Mouse (Mus musculus) ovary, adult 18-20 months (tissue): ENCODE measurements around the gene N4bp1.

Experiments
- DNase-seq: peaks from one replicate; pipeline ENCODE4 v3.0.0; 2022; ENCODE audit warnings: low spot score, mixed read lengths

N4bp1 gene

DNA sequence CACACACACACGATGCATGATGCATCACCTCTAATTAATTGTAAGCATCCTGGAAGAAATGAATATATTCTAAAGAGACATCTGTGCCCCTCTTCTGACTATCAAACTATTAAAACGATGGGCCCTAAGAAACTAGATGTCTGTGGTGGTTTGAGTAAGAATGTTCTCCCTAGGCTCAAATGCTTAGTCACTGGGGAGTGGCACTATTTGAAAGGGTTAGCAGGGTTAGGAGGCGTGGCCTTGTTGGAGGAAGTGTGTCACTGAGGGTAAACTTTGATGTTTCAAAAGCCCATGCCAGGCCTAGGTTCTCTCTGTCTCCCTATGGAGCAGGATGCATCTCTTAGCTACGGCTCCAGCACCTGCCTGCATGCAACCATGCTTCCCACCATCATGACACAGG, 10.3 kb upstream of the N4bp1 start:
- no peak for DNase-seq

- no peak for DNase-seq
Measured at GRCm38 (mm10) chr8:86894194-86894761, 9.2 kb upstream of the N4bp1 start.

DNA sequence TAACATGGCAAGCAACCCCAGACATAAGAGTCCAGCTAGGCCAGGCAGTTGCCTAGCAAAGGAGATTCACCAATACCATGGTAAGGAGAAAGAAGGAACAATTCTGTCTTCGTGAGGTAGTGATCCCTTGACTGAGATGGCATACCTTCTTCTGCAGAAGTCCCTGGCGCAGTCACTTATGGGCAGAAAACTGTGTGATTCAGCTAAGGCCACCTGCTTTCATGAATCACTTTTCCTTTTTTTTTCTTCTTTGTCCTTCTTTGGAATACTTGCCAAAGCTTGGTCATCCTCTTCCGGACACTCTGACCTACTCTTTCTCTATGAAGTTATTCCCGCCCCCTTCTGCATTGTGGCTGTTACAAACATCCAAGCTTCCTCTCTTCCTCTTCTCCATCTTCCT, 8.5 kb upstream of the N4bp1 start:
- no peak for DNase-seq

DNA sequence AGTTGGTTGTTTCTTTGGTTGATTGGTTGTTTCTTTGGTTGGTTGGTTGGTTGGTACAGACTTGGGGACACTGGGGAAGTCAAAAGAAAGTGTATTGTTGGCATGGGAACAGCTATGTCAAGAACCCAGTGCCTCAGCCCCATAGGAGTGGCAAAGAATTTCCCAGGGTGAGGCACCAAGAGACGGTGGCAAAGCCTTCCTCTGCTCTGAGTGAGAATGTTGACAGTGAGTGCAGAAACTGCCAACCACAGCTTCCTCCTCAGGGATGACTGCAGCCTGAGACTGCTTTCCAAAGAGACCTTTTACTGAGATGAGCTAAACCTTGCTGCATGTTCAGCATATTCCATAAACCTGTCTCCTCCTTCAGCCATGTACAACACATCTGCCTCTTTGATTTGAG, 6.5 kb upstream of the N4bp1 start:
- DNase-seq, result no peak

DNA sequence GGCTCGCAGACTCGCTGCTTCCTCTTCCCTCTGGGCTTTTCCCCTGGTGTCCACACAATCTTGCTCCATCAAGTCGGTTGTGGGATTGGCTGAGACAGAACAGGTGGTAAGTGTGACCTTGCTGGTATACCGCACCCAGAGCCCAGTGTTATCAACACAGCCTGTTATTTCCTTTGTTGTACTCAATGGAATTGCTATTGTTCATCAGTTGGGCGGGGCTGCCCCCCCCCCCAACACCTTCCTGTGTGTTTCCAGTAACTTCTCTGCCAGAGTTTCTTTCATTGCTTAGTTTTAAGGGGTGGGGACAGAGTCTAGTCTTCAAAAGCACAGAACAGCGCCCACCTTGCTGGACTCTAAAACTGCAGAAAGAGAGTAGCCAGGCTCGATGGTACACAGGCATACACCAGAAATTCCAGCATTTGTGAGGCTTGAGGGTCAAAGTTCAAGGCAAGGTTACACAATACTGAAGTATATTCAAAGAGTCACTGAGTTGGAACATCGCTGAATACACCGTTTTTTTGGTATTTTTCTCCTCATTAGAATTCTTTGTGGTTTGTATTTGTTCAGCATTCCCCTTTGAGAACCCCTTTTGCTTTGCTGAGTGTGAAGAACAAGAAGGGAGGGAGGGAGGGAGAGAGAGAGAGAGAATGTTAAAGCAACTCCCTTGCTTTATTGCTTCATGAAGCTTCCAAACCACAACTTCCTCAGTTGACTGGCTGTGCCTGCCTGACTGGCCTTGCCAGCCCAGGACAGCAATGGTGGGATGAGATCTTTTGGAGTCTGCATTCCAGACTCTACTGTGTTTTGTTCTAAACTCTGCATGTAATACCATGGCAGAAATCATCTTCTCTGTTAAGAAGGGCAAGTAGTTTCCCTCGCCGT, 3.2 kb upstream of the N4bp1 start:
- DNase-seq, result no peak

- no peak for DNase-seq
Measured at GRCm38 (mm10) chr8:86884067-86884466, 991 bp downstream of the N4bp1 start.

DNA sequence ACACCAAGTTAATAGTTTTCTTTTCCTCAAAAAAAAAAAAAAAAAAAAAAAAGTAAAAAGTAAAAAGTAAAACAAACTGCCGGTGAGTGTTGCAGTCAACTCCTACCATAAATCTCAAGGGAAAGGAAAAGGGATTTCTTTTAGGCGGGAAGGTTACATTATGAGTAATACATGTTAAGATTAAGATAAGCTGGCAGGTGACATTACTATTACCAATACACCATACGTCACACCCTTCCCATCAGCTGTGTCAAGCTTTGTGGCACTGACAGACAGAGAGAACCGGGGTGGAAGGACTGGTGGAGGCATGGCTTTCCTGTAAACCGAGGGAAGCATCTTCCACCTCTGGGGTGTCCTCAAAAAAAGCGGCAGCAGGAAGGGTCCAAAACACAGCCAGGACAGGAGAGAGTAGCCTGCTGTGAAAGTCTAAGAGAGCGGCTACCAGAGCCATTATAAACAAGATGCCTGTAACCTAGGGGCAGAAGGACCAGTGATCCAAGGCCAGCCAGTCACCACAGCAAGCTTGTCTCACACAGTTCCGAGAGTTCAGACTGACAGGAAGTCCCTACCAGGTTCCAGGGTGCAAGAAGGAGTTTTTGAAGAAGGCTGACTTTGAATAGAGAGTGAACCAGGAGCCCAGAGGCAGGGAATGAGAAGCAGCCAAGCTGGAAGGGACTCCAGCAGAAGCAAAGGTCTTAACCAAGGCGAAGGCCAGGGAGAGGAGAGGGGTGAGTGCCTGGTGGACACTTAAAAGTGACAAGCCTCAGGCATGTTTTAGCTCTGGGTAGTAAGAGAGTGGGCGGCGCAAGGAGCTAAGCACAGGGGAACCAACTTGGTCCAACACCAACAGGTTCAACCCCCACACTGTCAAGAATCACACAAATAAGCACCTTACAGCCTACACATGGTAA, 2.2 kb downstream of the N4bp1 start:
- DNase-seq, result no peak

- DNase-seq, result no peak
Measured at GRCm38 (mm10) chr8:86881951-86882350, 3.1 kb downstream of the N4bp1 start.

GRCm38 (mm10) chr8:86881068-86881609, 3.9 kb downstream of the N4bp1 start:
- DNase-seq, result no peak

- DNase-seq, result no peak
Measured at GRCm38 (mm10) chr8:86876831-86877230, 8.2 kb downstream of the N4bp1 start.

GRCm38 (mm10) chr8:86874055-86874454, 11.0 kb downstream of the N4bp1 start:
- DNase-seq, result no peak

GRCm38 (mm10) chr8:86873151-86873550, 11.9 kb downstream of the N4bp1 start:
- no peak for DNase-seq

DNA sequence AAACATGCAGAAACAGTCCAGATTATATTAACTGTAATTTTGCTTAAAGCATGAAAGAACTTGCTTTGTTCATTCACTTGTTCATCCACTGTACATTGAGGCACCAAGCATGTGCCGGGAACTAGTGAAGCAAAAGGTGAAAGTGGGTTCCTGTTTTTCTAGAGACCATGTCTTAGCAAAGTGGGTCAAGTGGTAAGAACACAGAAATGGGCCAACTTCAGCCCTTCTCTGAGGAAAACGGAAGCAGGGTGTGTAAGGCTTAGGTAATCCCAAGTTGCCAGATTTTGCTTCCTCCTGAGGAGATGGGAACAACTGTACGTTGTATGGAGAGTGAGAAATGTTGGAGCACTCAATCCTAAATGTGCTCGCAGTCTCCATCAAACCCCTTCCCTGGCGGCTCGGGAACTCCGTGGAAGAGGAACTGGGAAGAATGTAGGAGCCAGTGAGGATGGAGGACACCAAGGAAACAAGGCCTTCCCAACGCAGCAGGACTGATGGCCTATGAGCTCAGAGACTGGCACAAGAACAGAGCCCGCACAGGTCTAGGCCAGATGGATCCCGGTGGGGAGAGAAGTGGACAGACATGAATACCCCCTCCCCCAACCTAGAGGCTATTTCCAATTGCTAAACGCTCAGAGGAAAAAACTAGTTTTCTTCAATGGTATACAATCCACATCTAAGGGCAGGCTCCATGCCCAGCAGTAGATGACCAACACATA, 12.8 kb downstream of the N4bp1 start:
- DNase-seq, result no peak

DNA sequence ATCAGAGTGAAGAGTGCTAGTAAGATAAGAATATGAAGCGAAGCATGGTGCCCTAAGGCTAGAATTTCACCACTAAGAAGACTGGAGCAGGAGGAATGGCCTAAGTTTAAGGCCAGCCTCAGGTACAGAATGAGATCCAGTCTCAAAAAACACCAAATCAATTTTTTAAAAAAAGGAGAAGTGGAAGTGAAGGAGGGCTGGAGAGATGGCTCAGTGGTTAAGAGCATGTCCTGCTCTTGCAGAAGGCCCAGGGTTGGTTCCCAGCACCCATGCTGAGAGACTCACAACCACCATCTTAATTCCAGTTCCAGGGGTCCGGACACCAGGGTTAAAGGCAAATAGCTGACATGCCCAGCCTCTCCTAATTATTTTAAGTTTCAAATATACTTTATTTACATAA, 13.6 kb downstream of the N4bp1 start:
- DNase-seq, result no peak

DNA sequence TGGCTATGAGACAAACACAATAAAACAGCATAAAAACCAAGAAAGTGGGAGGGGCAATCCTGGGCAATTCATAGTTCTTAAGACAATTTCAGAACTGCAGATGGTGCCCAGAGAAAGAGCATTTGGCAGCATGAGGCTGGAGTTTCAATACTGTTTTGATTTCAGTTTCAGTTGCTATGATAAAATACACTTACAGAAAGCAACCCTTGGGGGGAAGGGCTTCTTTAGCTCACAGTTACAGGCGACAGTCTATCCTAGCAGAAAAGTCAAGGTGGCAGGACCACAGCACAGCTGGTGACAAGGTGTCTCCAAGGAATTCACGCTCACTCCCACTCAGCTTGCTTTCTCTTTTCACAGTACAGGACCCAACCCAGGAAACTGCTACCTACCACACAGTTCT, 14.3 kb downstream of the N4bp1 start:
- DNase-seq, result no peak

- DNase-seq, result no peak
Measured at GRCm38 (mm10) chr8:86868041-86868440, 17.0 kb downstream of the N4bp1 start.

GRCm38 (mm10) chr8:86864764-86865163, 20.3 kb downstream of the N4bp1 start:
- DNase-seq, result no peak

DNA sequence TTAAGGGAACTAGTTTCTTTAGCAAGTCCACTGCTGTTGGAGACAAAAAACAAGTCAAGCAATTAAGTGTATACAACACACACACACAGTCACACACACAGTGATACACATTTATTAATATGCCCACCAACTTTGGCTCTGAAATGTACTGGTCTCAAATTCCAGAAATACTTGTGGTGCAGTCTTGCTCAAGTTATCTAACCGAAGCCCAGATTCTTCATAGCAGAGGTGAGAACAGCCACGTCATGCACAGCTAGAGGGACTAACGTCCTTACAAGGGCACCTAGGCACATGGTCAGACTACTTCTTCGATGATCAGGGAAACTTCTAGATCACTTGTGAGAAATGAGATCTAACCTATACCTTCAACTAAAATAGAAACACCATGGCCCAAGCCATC, 22.2 kb downstream of the N4bp1 start:
- DNase-seq, result no peak

DNA sequence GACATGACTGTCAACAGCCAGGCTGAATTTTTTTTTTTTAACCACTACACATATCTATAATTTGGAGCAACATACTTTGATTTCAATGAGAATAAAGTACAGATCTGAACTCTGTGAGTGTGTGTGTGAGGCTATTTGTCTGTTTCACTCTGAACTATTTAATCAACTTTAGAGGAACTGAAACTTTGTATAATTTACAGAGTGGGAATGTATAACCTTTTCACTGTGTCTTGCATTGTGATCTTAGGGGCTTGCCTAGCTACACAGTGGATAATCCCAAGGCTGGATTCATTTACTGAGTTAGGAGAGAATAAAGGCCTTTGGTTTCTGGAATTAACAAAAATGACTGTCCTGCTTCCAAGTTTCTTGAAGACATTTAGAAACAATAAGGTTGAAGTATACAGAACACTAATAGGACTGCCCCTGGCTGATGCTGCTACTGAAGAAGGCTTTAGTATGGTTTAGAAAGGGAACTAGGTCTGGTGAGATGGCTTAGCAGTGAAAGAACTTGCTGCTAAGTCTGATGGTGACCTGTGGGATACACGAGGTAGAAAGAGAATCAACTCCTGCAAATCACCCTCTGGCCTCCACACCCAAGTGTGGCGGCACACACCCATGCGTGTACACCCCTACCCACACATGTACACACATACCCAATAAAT, 22.8 kb downstream of the N4bp1 start:
- DNase-seq, result no peak

DNA sequence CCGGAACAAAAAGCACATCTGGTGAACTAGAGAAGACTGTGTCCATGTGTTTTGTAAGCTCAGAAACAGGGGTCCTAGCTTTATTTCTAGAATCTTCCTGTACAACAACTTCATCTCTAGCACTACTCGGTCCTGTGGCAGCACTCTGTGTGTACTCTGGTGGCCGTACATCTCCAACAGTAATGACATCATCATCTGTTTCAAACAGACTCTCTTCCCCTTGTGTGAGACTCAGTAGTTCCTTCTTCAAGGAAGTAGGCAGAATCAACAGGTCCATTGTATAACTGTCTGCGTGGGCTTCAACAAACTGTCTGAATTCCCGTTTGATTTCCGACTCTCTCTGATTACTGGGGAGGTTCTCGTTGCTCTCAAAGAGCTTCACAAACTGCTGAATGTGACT, 23.5 kb downstream of the N4bp1 start:
- no peak for DNase-seq

- DNase-seq, result no peak
Measured at GRCm38 (mm10) chr8:86856248-86856647, 28.8 kb downstream of the N4bp1 start.
